Mouse (Mus musculus): ENCODE measurements around the gene Stat5b. TPM values are rescaled to one million over a fixed set of nuclear protein-coding genes. Genes with fewer than 3 reads are reported as not detected.

The Stat5b gene
- polyA plus RNA-seq, 1 experiment from 2014 or later: 17.3 TPM

DNA sequence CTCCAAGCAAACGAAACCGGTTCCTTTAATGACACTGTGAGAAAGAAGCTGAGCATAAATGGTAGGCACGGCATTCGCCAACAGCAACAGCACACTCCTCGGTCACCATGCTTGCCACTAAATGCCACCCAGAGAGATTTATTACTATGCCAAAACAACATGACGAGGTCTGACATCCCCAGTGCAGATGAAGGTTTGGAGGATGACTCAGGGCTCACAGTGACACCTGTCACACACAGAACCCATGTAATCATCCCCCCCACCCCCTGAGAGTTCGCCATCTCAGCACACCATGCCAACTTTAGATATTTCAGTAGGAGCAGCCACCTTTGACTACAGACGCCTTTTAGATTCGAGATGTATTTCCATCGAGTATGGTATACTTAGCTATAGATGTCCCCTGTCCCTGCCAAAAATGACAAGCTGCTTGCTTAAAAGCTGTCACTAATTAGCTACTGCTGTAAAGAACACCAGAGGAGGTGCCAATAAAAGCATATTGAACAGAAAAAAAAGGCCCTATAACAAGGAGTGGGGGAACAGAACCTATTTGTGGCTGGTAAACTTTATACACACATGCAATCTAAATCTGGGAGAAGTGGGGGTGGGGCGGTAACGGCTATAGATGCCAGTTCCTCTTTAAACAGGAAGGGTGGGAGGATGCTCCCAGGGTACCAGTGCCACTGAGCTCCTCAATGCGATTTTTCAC is 24.2 kb downstream of the Stat5b start:
- Histone ChIP-seq H3K27me3 (ENCODE audit: control insufficient read depth, insufficient read depth, low read length) (no peaks in the 10 kb centered on the region), H3K9ac (replicated peaks; ENCODE audit: low read depth, low read length) (no peak overlapping the region), H3K36me3 (ENCODE audit: control insufficient read depth, insufficient read depth, low read length) (no peaks in the 10 kb centered on the region), H3K4me1 (ENCODE audit: control insufficient read depth, insufficient read depth, low read length) (no peaks in the 10 kb centered on the region), H3K4me3 (ENCODE audit: low read depth, low read length) (no peak overlapping the region), H3K27ac (ENCODE audit: low read depth, low read length) (no peak overlapping the region), H3K9me3 (ENCODE audit: control insufficient read depth, low read length) (no peaks in the 10 kb centered on the region), H3K4me2 (ENCODE audit: low read depth, low read length) (no peak overlapping the region)
- WGBS: 74% methylated on average over 13 of the region's 13 CpGs
- no peak for ATAC-seq (ENCODE audit: low read depth)

DNA sequence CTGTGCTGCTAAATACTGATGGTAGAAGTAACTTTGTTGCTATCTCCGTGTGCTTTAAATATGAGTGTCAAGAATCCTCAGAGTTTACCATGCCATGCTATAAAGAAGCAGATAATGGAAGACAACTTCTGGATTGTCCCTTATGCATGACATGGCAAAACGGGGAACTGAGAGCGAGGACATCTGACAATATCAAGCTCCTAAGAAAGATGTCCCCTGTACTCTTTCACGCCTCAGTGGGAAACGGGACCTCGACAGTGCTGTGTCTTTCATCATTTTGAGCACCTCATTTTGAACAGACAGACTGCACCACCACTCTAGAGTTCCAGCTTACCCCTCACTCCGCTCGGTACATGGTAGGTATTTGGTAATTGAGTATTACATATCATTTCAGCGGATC is 25.1 kb downstream of the Stat5b start:
- Histone ChIP-seq H3K9me3 (ENCODE audit: control insufficient read depth, low read length) (no peaks in the 10 kb centered on the region), H3K27ac (ENCODE audit: low read depth, low read length) (no peak overlapping the region), H3K27me3 (ENCODE audit: control insufficient read depth, insufficient read depth, low read length) (no peaks in the 10 kb centered on the region), H3K4me2 (ENCODE audit: low read depth, low read length) (no peak overlapping the region), H3K36me3 (ENCODE audit: control insufficient read depth, insufficient read depth, low read length) (no peaks in the 10 kb centered on the region), H3K4me1 (ENCODE audit: control insufficient read depth, insufficient read depth, low read length) (no peaks in the 10 kb centered on the region), H3K9ac (replicated peaks; ENCODE audit: low read depth, low read length) (no peak overlapping the region), H3K4me3 (ENCODE audit: low read depth, low read length) (no peak overlapping the region)
- ATAC-seq (ENCODE audit: low read depth): no peak
- WGBS: 89% methylated on average over 9 of the region's 9 CpGs

DNA sequence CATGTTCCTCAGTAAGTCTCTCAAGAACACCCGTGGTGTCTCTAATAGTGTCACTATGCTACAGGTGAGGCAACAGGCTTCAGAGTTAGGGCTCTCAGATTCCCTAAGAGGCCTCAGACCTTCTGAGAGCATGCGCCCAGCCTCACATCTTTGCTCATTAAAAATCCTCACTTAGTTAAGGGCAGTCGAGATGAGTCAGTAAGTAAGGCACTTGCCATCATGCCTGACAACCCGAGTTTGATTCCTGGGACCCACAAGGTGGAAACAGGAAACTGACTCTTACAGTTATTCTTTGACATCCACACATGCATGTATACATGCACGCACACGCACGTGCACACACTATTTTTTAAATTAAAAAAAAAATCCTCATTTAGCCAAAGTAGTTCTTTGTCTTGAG is 26.0 kb downstream of the Stat5b start:
- WGBS: 89% methylated on average over 7 of the region's 7 CpGs
- H3K9ac ChIP-seq (replicated peaks; ENCODE audit: low read depth, low read length): no peak overlapping the region
- no peak overlapping the region for H3K4me3 ChIP-seq (ENCODE audit: low read depth, low read length)
- no peak for ATAC-seq (ENCODE audit: low read depth)
- no peaks in the 10 kb centered on the region for H3K36me3 ChIP-seq (ENCODE audit: control insufficient read depth, insufficient read depth, low read length)
- H3K27ac ChIP-seq (ENCODE audit: low read depth, low read length): no peak overlapping the region
- H3K4me2 ChIP-seq (ENCODE audit: low read depth, low read length): no peak overlapping the region
- H3K27me3 ChIP-seq (ENCODE audit: control insufficient read depth, insufficient read depth, low read length): no peaks in the 10 kb centered on the region
- H3K4me1 ChIP-seq (ENCODE audit: control insufficient read depth, insufficient read depth, low read length): no peaks in the 10 kb centered on the region
- no peaks in the 10 kb centered on the region for H3K9me3 ChIP-seq (ENCODE audit: control insufficient read depth, low read length)

DNA sequence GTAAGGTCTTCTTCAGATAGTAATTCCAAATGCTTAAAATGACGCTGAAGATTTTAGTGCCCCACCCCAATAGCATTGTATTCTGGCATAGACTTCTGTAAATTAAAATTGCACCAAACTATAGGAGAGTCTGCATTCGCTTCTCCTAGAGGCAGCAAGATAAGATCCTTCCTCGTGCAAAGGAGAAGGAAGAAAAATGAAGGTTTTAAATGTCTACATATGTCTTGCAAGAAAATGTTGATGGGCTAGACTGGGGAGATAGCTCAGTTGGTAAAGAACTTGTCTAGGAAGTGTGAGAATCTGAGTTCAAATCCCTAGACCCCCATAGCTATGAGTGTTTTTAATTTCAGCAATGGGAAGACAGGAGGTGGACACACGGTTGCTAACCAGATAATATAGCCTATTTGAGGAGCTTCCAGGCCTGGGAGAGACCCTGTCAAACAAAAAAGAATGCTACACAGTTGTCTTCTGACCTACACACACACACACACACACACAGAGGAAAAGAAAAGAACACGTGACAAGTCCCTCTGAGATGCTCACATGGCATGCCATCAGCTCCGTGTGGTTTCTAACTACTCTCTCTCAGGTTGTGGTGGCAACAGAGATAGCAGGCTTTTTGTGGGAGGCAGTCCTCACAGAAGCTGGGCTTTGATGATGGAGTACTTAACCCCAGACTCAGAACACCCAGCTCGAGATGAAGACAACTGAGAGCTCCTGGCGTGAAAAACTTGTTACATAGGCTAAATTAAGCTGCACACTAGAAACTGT is 26.8 kb downstream of the Stat5b start:
- H3K9me3 ChIP-seq (ENCODE audit: control insufficient read depth, low read length): no peaks in the 10 kb centered on the region
- no peak overlapping the region for H3K9ac ChIP-seq (replicated peaks; ENCODE audit: low read depth, low read length)
- H3K4me2 ChIP-seq (ENCODE audit: low read depth, low read length): no peak overlapping the region
- no peak overlapping the region for H3K4me3 ChIP-seq (ENCODE audit: low read depth, low read length)
- H3K36me3 ChIP-seq (ENCODE audit: control insufficient read depth, insufficient read depth, low read length): no peaks in the 10 kb centered on the region
- no peak overlapping the region for H3K27ac ChIP-seq (ENCODE audit: low read depth, low read length)
- H3K4me1 ChIP-seq (ENCODE audit: control insufficient read depth, insufficient read depth, low read length): no peaks in the 10 kb centered on the region
- 75% methylated on average over 8 of the region's 8 CpGs for WGBS
- no peak for ATAC-seq (ENCODE audit: low read depth)
- H3K27me3 ChIP-seq (ENCODE audit: control insufficient read depth, insufficient read depth, low read length): no peaks in the 10 kb centered on the region

DNA sequence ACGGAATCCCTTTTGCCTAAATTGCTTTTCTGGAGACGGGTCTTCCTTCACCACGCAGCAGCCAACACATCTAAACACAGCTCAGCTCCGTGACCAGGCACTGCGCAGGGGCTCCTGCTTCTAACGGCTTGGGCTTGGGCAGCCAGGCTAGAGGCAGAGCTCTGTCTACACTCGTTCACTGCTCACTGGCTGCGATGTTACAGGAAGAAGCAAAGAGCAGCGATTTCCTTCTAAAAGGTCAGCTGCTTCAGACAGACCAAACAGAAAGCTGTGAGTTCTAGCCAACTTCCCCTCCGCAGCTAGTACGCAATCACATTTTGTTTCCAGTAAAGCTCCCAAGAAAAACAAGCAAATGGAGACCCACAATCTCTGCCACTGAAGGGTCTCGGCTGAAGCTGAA is 28.2 kb downstream of the Stat5b start:
- Histone ChIP-seq H3K9me3 (ENCODE audit: control insufficient read depth, low read length) (no peaks in the 10 kb centered on the region), H3K36me3 (ENCODE audit: control insufficient read depth, insufficient read depth, low read length) (no peaks in the 10 kb centered on the region), H3K27ac (ENCODE audit: low read depth, low read length) (no peak overlapping the region), H3K4me1 (ENCODE audit: control insufficient read depth, insufficient read depth, low read length) (0 out of 2 replicates have a peak, but pooled peaks cover under 1% of the 10 kb centered on the region), H3K4me3 (ENCODE audit: low read depth, low read length) (no peak overlapping the region), H3K9ac (replicated peaks; ENCODE audit: low read depth, low read length) (no peak overlapping the region), H3K4me2 (ENCODE audit: low read depth, low read length) (no peak overlapping the region), H3K27me3 (ENCODE audit: control insufficient read depth, insufficient read depth, low read length) (no peaks in the 10 kb centered on the region)
- WGBS: 73% methylated on average over 12 of the region's 12 CpGs
- no peak for ATAC-seq (ENCODE audit: low read depth)

DNA sequence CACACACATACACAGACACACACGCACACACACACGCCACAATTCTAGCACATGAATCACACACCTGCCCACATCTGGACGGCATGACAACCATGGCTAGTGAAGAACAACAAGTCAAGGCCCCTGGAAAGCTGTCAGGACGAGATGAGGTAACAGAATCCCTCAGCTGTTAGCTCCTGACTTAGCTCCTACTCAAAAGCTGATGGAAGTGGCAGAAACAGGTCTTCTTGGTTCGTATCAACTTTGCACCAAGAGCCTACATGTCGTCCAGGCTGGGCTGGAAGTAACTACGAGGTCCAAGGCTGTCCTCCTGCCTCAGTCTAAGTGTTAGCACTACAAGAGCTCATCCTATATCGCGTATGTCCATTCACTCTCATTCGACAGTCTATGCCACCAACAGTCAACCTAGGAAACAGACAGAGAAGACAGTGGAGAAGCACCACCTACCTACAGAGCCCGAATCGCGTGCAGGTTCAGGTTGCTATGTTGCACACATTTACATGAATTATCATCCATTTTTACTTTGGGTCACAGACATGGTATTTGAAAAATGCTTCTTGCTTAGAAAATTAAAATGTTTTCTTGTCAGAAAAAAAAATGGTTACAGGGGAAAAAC is 28.8 kb downstream of the Stat5b start:
- WGBS: 90% methylated on average over 13 of the region's 13 CpGs
- Histone ChIP-seq H3K27ac (ENCODE audit: low read depth, low read length) (no peak overlapping the region), H3K4me2 (ENCODE audit: low read depth, low read length) (no peak overlapping the region), H3K9me3 (ENCODE audit: control insufficient read depth, low read length) (no peaks in the 10 kb centered on the region), H3K9ac (replicated peaks; ENCODE audit: low read depth, low read length) (no peak overlapping the region), H3K4me3 (ENCODE audit: low read depth, low read length) (no peak overlapping the region), H3K4me1 (ENCODE audit: control insufficient read depth, insufficient read depth, low read length) (peaks cover 5% of the 10 kb centered on the region; the same call in 1 of the 2 replicates), H3K36me3 (ENCODE audit: control insufficient read depth, insufficient read depth, low read length) (no peaks in the 10 kb centered on the region), H3K27me3 (ENCODE audit: control insufficient read depth, insufficient read depth, low read length) (no peaks in the 10 kb centered on the region)
- no peak for ATAC-seq (ENCODE audit: low read depth)

DNA sequence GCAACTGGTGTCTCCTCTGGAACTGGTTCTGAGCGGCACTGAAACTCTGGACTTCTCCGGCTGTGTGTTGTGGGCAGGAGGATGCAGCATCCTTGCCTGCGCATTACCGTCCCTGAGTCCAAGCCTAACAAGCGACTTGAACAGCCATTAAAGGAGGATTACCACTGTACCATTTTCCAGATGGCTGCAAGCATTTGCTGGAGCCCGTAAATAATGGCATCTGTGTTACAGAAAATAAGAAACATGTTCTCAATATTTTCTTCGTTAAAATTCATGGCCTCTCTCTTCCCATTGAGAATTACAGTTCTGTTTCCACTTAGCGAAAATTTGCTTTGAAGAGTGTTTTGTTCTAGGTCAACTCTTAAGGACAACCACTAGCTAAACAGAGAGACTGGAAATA is 30.5 kb downstream of the Stat5b start:
- Histone ChIP-seq H3K4me2 (ENCODE audit: low read depth, low read length) (no peak overlapping the region), H3K4me1 (ENCODE audit: control insufficient read depth, insufficient read depth, low read length) (peaks cover 5% of the 10 kb centered on the region; the same call in 1 of the 2 replicates), H3K27me3 (ENCODE audit: control insufficient read depth, insufficient read depth, low read length) (no peaks in the 10 kb centered on the region), H3K4me3 (ENCODE audit: low read depth, low read length) (no peak overlapping the region), H3K9me3 (ENCODE audit: control insufficient read depth, low read length) (no peaks in the 10 kb centered on the region), H3K36me3 (ENCODE audit: control insufficient read depth, insufficient read depth, low read length) (no peaks in the 10 kb centered on the region), H3K27ac (ENCODE audit: low read depth, low read length) (no peak overlapping the region), H3K9ac (replicated peaks; ENCODE audit: low read depth, low read length) (no peak overlapping the region)
- 81% methylated on average over 8 of the region's 8 CpGs for WGBS
- ATAC-seq (ENCODE audit: low read depth): no peak

DNA sequence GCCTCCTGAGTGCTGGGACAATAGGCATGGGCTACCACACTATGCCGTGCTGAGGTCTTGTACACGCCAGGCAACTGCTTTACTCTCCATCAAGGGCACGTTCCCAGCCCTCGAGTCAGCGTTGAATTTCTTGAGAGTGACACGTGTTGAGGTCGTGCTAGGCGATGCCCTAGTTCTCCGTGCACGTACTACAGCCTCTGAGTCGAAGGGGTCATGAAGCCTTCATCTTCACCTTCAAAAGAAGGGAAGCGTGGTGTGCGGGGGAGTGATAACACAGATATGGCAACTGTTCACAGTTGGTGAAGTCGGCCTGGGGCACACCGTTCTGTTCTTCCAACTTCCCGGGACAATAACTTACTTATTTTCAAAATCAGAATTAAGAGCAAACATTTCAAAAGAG is 30.9 kb downstream of the Stat5b start:
- Histone ChIP-seq H3K4me1 (ENCODE audit: control insufficient read depth, insufficient read depth, low read length) (peaks cover 5% of the 10 kb centered on the region; the same call in 1 of the 2 replicates), H3K4me2 (ENCODE audit: low read depth, low read length) (no peak overlapping the region), H3K27ac (ENCODE audit: low read depth, low read length) (no peak overlapping the region), H3K4me3 (ENCODE audit: low read depth, low read length) (no peak overlapping the region), H3K9me3 (ENCODE audit: control insufficient read depth, low read length) (no peaks in the 10 kb centered on the region), H3K27me3 (ENCODE audit: control insufficient read depth, insufficient read depth, low read length) (no peaks in the 10 kb centered on the region), H3K36me3 (ENCODE audit: control insufficient read depth, insufficient read depth, low read length) (no peaks in the 10 kb centered on the region), H3K9ac (replicated peaks; ENCODE audit: low read depth, low read length) (no peak overlapping the region)
- WGBS: 90% methylated on average over 16 of the region's 16 CpGs
- ATAC-seq (ENCODE audit: low read depth): no peak

DNA sequence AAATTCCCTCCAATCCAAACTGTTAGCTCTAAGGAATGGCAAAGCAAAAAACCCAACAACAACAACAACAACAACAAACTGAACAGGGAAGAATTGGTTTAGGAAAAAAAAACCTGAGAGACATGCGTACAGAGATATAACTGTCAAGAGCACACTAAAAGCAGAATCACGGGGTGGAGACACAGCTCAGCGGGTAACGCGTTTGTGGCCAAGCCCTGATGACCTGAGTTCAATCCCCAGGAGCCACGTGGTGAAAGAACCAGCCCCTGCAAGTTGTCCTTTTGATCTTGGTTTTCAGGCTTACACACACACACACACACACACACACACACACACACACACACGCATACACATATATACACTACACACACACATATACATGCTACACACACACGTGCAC is 31.5 kb downstream of the Stat5b start:
- H3K36me3 ChIP-seq (ENCODE audit: control insufficient read depth, insufficient read depth, low read length): no peaks in the 10 kb centered on the region
- H3K4me3 ChIP-seq (ENCODE audit: low read depth, low read length): no peak overlapping the region
- H3K4me1 ChIP-seq (ENCODE audit: control insufficient read depth, insufficient read depth, low read length): peaks cover 5% of the 10 kb centered on the region; the same call in 1 of the 2 replicates
- H3K9ac ChIP-seq (replicated peaks; ENCODE audit: low read depth, low read length): no peak overlapping the region
- WGBS: 76% methylated on average over 8 of the region's 8 CpGs
- no peak for ATAC-seq (ENCODE audit: low read depth)
- no peak overlapping the region for H3K4me2 ChIP-seq (ENCODE audit: low read depth, low read length)
- H3K27ac ChIP-seq (ENCODE audit: low read depth, low read length): no peak overlapping the region
- H3K27me3 ChIP-seq (ENCODE audit: control insufficient read depth, insufficient read depth, low read length): no peaks in the 10 kb centered on the region
- no peaks in the 10 kb centered on the region for H3K9me3 ChIP-seq (ENCODE audit: control insufficient read depth, low read length)
